Mouse (Mus musculus) limb, embryonic 14.5 days (tissue): ENCODE data around the gene Olfr749. TPM values are rescaled to one million over a fixed set of nuclear protein-coding genes. Genes with fewer than 3 reads are reported as not detected.
"Not testable (repeated sequence)": the region's sequence is repeated elsewhere in the genome, so short reads cannot be mapped to it uniquely, and the experiment has no call there.

Experiments
- ATAC-seq: fragments of 200-750 bp; cut with Nextera tagmentation; 2 replicates; pipeline ENCODE4 v1.8.0; 2017; ENCODE audit warnings: low read depth, moderate number of reproducible peaks, moderate TSS enrichment; ENCODE audit not compliant: low FRiP score
- DNase-seq: peaks from one replicate; pipeline ENCODE4 v3.0.0-alpha.2; 2015; ENCODE audit warnings: low spot score
- H3K27ac ChIP-seq: fragments of 300-500 bp; sonication (generic); replicated peaks from 2 replicates; pipeline ENCODE4 v1.5.1; 2014; ENCODE audit warnings: low read depth, mild to moderate bottlenecking, low read length, moderate library complexity, mixed read lengths
- H3K27me3 ChIP-seq: fragments of 300-500 bp; sonication (generic); 2 replicates; pipeline ENCODE4 v1.6.1; 2014; ENCODE audit warnings: low read length, mixed read lengths; ENCODE audit not compliant: control insufficient read depth, insufficient read depth
- H3K36me3 ChIP-seq: fragments of 300-500 bp; sonication (generic); 2 replicates; pipeline ENCODE4 v1.6.1; 2014; ENCODE audit warnings: mild to moderate bottlenecking, low read length, moderate library complexity, mixed read lengths; ENCODE audit not compliant: control insufficient read depth, insufficient read depth
- H3K4me1 ChIP-seq: fragments of 300-500 bp; sonication (generic); 2 replicates; pipeline ENCODE4 v1.6.1; 2014; ENCODE audit warnings: antibody characterized with exemption, low read length, mixed read lengths; ENCODE audit not compliant: control insufficient read depth, insufficient read depth
- H3K4me2 ChIP-seq: fragments of 300-500 bp; sonication (generic); replicated peaks from 2 replicates; pipeline ENCODE4 v1.6.1; 2014; ENCODE audit warnings: low read depth, mild to moderate bottlenecking, low read length, moderate library complexity; ENCODE audit not compliant: severe bottlenecking
- H3K4me3 ChIP-seq: fragments of 300-500 bp; sonication (generic); replicated peaks from 2 replicates; pipeline ENCODE4 v1.5.1; 2014; ENCODE audit warnings: low read length
- H3K9ac ChIP-seq: fragments of 300-500 bp; sonication (generic); 2 replicates; pipeline ENCODE4 v1.6.1; 2014; ENCODE audit warnings: mild to moderate bottlenecking, low read depth, low read length, moderate library complexity; ENCODE audit not compliant: severe bottlenecking
- H3K9me3 ChIP-seq: fragments of 300-500 bp; sonication (generic); 2 replicates; pipeline ENCODE4 v1.6.1; 2016; ENCODE audit warnings: low read length; ENCODE audit not compliant: control insufficient read depth
- POLR2A ChIP-seq: fragments of 200-500 bp; IDR thresholded peaks from 2 replicates; pipeline ENCODE4 v1.8.0; 2012; ENCODE audit warnings: inconsistent platforms, mild to moderate bottlenecking, moderate library complexity, borderline replicate concordance; ENCODE audit not compliant: insufficient read depth, insufficient read length; ENCODE audit errors: extremely low read depth
- WGBS: fragments of 180-500 bp; shearing (Covaris S2); extraction: QIAGEN DNeasy Blood & Tissue Kit; methylation state at CpG from one replicate; pipeline ENCODE4 v1.1.7; 2014; 5-methylcytosine and 5-hydroxymethylcytosine counted together
- polyA plus RNA-seq, 2 experiments: library from polyadenylated mRNA; depleted of rRNA in 1 of 2; stranded (reverse) in 1 of 2; unstranded in 1 of 2; fragments of >200 nt; fragmentation: Nextera tagmentation in 1 of 2; extraction: Ambion mirVana in 1 of 2; gene quantifications; 2 replicates each; pipeline versions ENCODE4 v1.2.1 to v1.2.3; 2012 to 2014

Gene Olfr749
- polyA plus RNA-seq, 2 experiments: not detected

GRCm38 (mm10) chr14:50771342-50771741 lies 26.4 kb upstream of the Olfr749 start:
- DNase-seq (no peak), ATAC-seq (no peak)
- Histone ChIP-seq H3K36me3 (peaks cover 79% of the 10 kb centered on the region), H3K4me1 (no peaks in the 10 kb centered on the region), H3K4me3 (no peak overlapping the region), H3K9me3 (no peaks in the 10 kb centered on the region), H3K4me2 (no peak overlapping the region), H3K27ac (no peak overlapping the region), H3K27me3 (no peaks in the 10 kb centered on the region), H3K9ac (no peak overlapping the region)
- no peak for TF ChIP-seq POLR2A
- WGBS: 93% methylated on average over 2 of the region's 2 CpGs

GRCm38 (mm10) chr14:50765736-50766135 lies 20.8 kb upstream of the Olfr749 start:
- no peak overlapping the region for H3K9ac ChIP-seq
- WGBS: 91% methylated on average over 6 of the region's 6 CpGs
- H3K9me3 ChIP-seq: no peaks in the 10 kb centered on the region
- H3K4me1 ChIP-seq: no peaks in the 10 kb centered on the region
- DNase-seq: no peak
- no peak overlapping the region for H3K27ac ChIP-seq
- no peak for ATAC-seq
- TF ChIP-seq POLR2A: no peak
- H3K36me3 ChIP-seq: peaks cover 61% of the 10 kb centered on the region
- H3K4me3 ChIP-seq: no peak overlapping the region
- no peak overlapping the region for H3K4me2 ChIP-seq
- no peaks in the 10 kb centered on the region for H3K27me3 ChIP-seq

GRCm38 (mm10) chr14:50758416-50759085 lies 13.7 kb upstream of the Olfr749 start:
- Histone ChIP-seq H3K4me2 (no peak overlapping the region), H3K27ac (no peak overlapping the region), H3K9me3 (no peaks in the 10 kb centered on the region), H3K27me3 (no peaks in the 10 kb centered on the region), H3K4me1 (no peaks in the 10 kb centered on the region), H3K36me3 (peaks cover 5% of the 10 kb centered on the region; the same call in 1 of the 2 replicates), H3K9ac (no peak overlapping the region), H3K4me3 (no peak overlapping the region)
- ATAC-seq: no peak
- TF ChIP-seq POLR2A: no peak
- 73% methylated on average over 5 of the region's 5 CpGs for WGBS
- no peak for DNase-seq

GRCm38 (mm10) chr14:50741584-50741983 lies 3.3 kb downstream of the Olfr749 start:
- WGBS: 74% methylated on average over 2 of the region's 2 CpGs
- no peak overlapping the region for H3K4me2 ChIP-seq
- H3K27ac ChIP-seq: no peak overlapping the region
- no peaks in the 10 kb centered on the region for H3K4me1 ChIP-seq
- no peak overlapping the region for H3K9ac ChIP-seq
- H3K36me3 ChIP-seq: no peaks in the 10 kb centered on the region
- no peak overlapping the region for H3K4me3 ChIP-seq
- no peak for TF ChIP-seq POLR2A
- DNase-seq (no peak), ATAC-seq (no peak)
- H3K9me3 ChIP-seq: no peaks in the 10 kb centered on the region
- H3K27me3 ChIP-seq: no peaks in the 10 kb centered on the region

- Histone ChIP-seq H3K9ac (no peak overlapping the region), H3K36me3 (no peaks in the 10 kb centered on the region), H3K4me2 (no peak overlapping the region), H3K27me3 (no peaks in the 10 kb centered on the region), H3K27ac (no peak overlapping the region), H3K9me3 (no peaks in the 10 kb centered on the region), H3K4me3 (no peak overlapping the region), H3K4me1 (no peaks in the 10 kb centered on the region)
- no peak for TF ChIP-seq POLR2A
- WGBS: 57% methylated on average over 2 of the region's 2 CpGs
- DNase-seq: no peak
- ATAC-seq: no peak
Measured at GRCm38 (mm10) chr14:50740334-50740733, 4.6 kb downstream of the Olfr749 start.

GRCm38 (mm10) chr14:50722371-50722770 lies 22.5 kb downstream of the Olfr749 start:
- H3K4me1 ChIP-seq, H3K4me2 ChIP-seq, H3K36me3 ChIP-seq, H3K4me3 ChIP-seq, ATAC-seq, H3K9ac ChIP-seq, H3K9me3 ChIP-seq, H3K27me3 ChIP-seq, DNase-seq, H3K27ac ChIP-seq: not testable (repeated sequence)
- WGBS: 92% methylated on average over 3 of the region's 4 CpGs

- H3K4me1 ChIP-seq, H3K36me3 ChIP-seq, H3K9me3 ChIP-seq, H3K4me3 ChIP-seq, H3K4me2 ChIP-seq, DNase-seq, H3K27ac ChIP-seq, ATAC-seq, H3K9ac ChIP-seq, H3K27me3 ChIP-seq: not testable (repeated sequence)
- 90% methylated on average over 15 of the region's 15 CpGs for WGBS
Measured at GRCm38 (mm10) chr14:50719875-50720274, 25.0 kb downstream of the Olfr749 start.
